Mouse (Mus musculus) brain, embryonic 14.5 days (tissue): ENCODE data around the gene Tnfrsf9.

Source experiments
- CTCF ChIP-seq: fragments of 200-500 bp; IDR thresholded peaks from 2 replicates; pipeline ENCODE4 v1.5.1; 2012; ENCODE audit warnings: inconsistent platforms, mild to moderate bottlenecking, moderate library complexity, borderline replicate concordance; ENCODE audit not compliant: insufficient read depth, insufficient read length; ENCODE audit errors: extremely low read depth
- POLR2A ChIP-seq: fragments of 200-500 bp; IDR thresholded peaks from 2 replicates; pipeline ENCODE4 v1.6.1; 2012; ENCODE audit warnings: mild to moderate bottlenecking, inconsistent platforms, borderline replicate concordance; ENCODE audit not compliant: poor library complexity, insufficient read depth, insufficient read length, severe bottlenecking; ENCODE audit errors: extremely low read depth

GRCm38 (mm10) chr4:150924936-150925335 lies 10.6 kb downstream of the Tnfrsf9 start:
- TF ChIP-seq CTCF, result no peak
- TF ChIP-seq POLR2A, result no peak
